Mouse (Mus musculus) forebrain, embryonic 14.5 days (tissue): ENCODE measurements around the gene Zfand6. TPM values are rescaled to one million over a fixed set of nuclear protein-coding genes. Genes with fewer than 3 reads are reported as not detected.

Source experiments
- ATAC-seq: fragments of 200-750 bp; cut with Nextera tagmentation; 2 replicates; pipeline ENCODE4 v1.8.0; 2017; ENCODE audit warnings: mild to moderate bottlenecking, moderate library complexity
- DNase-seq: peaks from one replicate; pipeline ENCODE4 v3.0.0-alpha.2; 2015; ENCODE audit warnings: low spot score
- H3K27ac ChIP-seq: fragments of 300-500 bp; sonication (generic); 2 replicates; pipeline ENCODE4 v1.5.1; 2014; ENCODE audit warnings: low read depth, mild to moderate bottlenecking, control low read depth, low read length, moderate library complexity
- H3K27me3 ChIP-seq: fragments of 300-500 bp; sonication (generic); replicated peaks from 2 replicates; pipeline ENCODE4 v1.6.1; 2014; ENCODE audit warnings: low read length, control low read depth, mixed read lengths; ENCODE audit not compliant: control insufficient read depth, insufficient read depth
- H3K36me3 ChIP-seq: fragments of 300-500 bp; sonication (generic); 2 replicates; pipeline ENCODE4 v1.6.1; 2014; ENCODE audit warnings: low read length, control low read depth; ENCODE audit not compliant: control insufficient read depth, insufficient read depth
- H3K4me1 ChIP-seq: fragments of 300-500 bp; sonication (generic); 2 replicates; pipeline ENCODE4 v1.6.1; 2014; ENCODE audit warnings: antibody characterized with exemption, low read length, control low read depth; ENCODE audit not compliant: control insufficient read depth, insufficient read depth
- H3K4me2 ChIP-seq: fragments of 300-500 bp; sonication (generic); 2 replicates; pipeline ENCODE4 v1.6.1; 2014; ENCODE audit warnings: mild to moderate bottlenecking, control low read depth, low read length
- H3K4me3 ChIP-seq: fragments of 300-500 bp; sonication (generic); 2 replicates; pipeline ENCODE4 v1.5.1; 2014; ENCODE audit warnings: low read depth, low read length, control low read depth
- H3K9ac ChIP-seq: fragments of 300-500 bp; sonication (generic); 2 replicates; pipeline ENCODE4 v1.6.1; 2014; ENCODE audit warnings: mild to moderate bottlenecking, low read length, control low read depth, moderate library complexity
- H3K9me3 ChIP-seq: fragments of 300-500 bp; sonication (generic); replicated peaks from 2 replicates; pipeline ENCODE4 v1.6.1; 2016; ENCODE audit warnings: low read length, control low read depth, mixed read lengths; ENCODE audit not compliant: control insufficient read depth
- WGBS: fragments of 180-500 bp; shearing (Covaris S2); extraction: QIAGEN DNeasy Blood & Tissue Kit; methylation state at CpG from one replicate; pipeline ENCODE4 v1.1.7; 2014; 5-methylcytosine and 5-hydroxymethylcytosine counted together
- polyA plus RNA-seq: library from polyadenylated mRNA; unstranded; fragments of >200 nt; fragmentation: Nextera tagmentation; extraction: Ambion mirVana; gene quantifications from 2 replicates; pipeline ENCODE4 v1.2.1, GENCODE M21; 2014

The Zfand6 gene
- polyA plus RNA-seq, 1 experiment from 2014 or later, result 234 TPM

- no peaks in the 10 kb centered on the region for H3K27me3 ChIP-seq
- no peaks in the 10 kb centered on the region for H3K36me3 ChIP-seq
- no peak for ATAC-seq
- H3K27ac ChIP-seq, result no peak overlapping the region
- no peak for DNase-seq
- H3K9ac ChIP-seq, result no peak overlapping the region
- no peak overlapping the region for H3K4me2 ChIP-seq
- H3K9me3 ChIP-seq, result no peaks in the 10 kb centered on the region
- H3K4me3 ChIP-seq, result no peak overlapping the region
- no peaks in the 10 kb centered on the region for H3K4me1 ChIP-seq
- WGBS, result 85% methylated on average over 2 of the region's 2 CpGs
Measured at GRCm38 (mm10) chr7:84577034-84577433, 112.7 kb downstream of the Zfand6 start.

GRCm38 (mm10) chr7:84566200-84566599 lies 123.6 kb downstream of the Zfand6 start:
- 83% methylated on average over 6 of the region's 6 CpGs for WGBS
- DNase-seq (no peak), ATAC-seq (no peak)
- no peaks in the 10 kb centered on the region for H3K4me1 ChIP-seq
- no peak overlapping the region for H3K4me3 ChIP-seq
- no peak overlapping the region for H3K4me2 ChIP-seq
- no peaks in the 10 kb centered on the region for H3K9me3 ChIP-seq
- H3K27ac ChIP-seq, result no peak overlapping the region
- H3K27me3 ChIP-seq, result no peaks in the 10 kb centered on the region
- H3K36me3 ChIP-seq, result no peaks in the 10 kb centered on the region
- no peak overlapping the region for H3K9ac ChIP-seq

- H3K27me3 ChIP-seq, result no peaks in the 10 kb centered on the region
- no peaks in the 10 kb centered on the region for H3K9me3 ChIP-seq
- 87% methylated on average over 3 of the region's 3 CpGs for WGBS
- H3K27ac ChIP-seq, result no peak overlapping the region
- H3K4me1 ChIP-seq, result no peaks in the 10 kb centered on the region
- H3K4me3 ChIP-seq, result no peak overlapping the region
- no peak overlapping the region for H3K9ac ChIP-seq
- no peaks in the 10 kb centered on the region for H3K36me3 ChIP-seq
- DNase-seq (no peak), ATAC-seq (no peak)
- H3K4me2 ChIP-seq, result no peak overlapping the region
Measured at GRCm38 (mm10) chr7:84564236-84564635, 125.5 kb downstream of the Zfand6 start.

Other genes starting within 250 kb of the Zfand6 start
- 0.36 and 0.38 TPM in 2 replicates for gene Gm2115, start 161.0 kb downstream of the Zfand6 start, polyA plus RNA-seq
- gene Fah, start 83.2 kb downstream of the Zfand6 start, polyA plus RNA-seq, result 6.3 and 7.2 TPM in 2 replicates
- not detected in 2 replicates for gene Olfr291, start 163.6 kb upstream of the Zfand6 start, polyA plus RNA-seq